Mouse (Mus musculus) spleen, postnatal 36 days (tissue): ENCODE measurements around the gene Itpr3.
A peak's percentile ranks its signal among the peaks of the same experiment; 100 is the strongest.

Source experiments
- DNase-seq, 2 experiments: peaks; one replicate each; pipeline ENCODE4 v3.0.0; 2022; ENCODE audit warnings: low spot score in 2 of 2, mixed read lengths in 1 of 2

Itpr3 gene

GRCm38 (mm10) chr17:27056812-27057516, at the start of gene Itpr3:
Gene Itpr3 (plus strand): TSS chr17:27057304.
- peak; percentile 89 to 90 for DNase-seq

- DNase-seq, result no peak
Measured at GRCm38 (mm10) chr17:27008277-27008676, 48.8 kb upstream of the Itpr3 start.

- DNase-seq, result no peak
Measured at GRCm38 (mm10) chr17:27011167-27011566, 45.9 kb upstream of the Itpr3 start.

DNA sequence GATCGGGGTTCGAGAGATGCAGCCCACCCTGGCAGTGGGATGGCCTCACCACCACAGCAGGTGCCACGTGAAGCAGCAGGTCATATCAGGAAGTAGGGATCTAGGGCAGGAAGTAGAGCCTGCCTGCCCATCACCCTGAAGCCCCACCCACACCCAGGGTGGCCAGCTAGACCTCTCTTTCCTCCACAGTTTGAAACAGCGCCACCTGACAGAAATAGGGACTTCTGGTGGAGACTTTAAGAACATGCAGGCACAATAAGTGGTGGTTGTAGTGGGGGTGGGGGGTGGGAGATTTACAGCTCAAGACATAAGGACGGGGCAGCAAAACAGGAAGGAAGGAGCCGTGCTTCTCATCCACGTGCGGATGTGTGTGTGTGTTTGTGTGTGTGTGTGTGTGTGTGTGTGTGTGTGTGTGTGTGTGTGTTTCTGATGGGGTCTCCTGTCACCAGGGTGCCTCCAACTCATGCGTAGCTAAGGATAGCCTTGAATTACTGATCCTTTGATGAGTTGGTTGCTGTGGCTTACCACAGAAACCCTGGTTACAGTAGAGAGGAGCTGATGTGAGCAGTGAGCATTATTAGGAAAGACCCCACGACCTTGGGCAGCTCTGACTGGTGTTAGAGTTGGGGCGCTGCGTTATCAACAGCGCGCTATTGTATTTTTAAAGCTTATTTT, 45.0 kb upstream of the Itpr3 start:
- peak; percentile 80 to 84 for DNase-seq

DNA sequence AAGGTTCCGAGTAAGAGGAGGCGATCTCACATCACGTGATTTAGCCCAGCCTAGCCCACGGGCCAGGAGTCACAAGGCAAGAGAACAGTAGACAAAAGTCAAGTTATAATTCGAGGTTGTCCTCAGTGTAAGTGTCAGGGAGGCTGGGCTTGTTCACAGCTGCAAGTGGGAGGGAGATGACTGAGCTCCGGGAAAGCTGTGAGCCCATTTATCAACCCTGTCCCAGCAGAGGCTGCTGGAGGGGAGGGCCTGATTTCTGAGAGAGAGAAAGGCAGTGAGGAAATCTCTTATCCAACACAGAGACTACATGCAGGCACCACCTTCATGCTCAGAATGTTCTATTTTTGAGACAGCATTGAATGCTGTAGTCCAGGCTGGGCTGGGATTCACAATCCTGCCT, 44.2 kb upstream of the Itpr3 start:
- DNase-seq, result no peak

- peak; percentile 82 to 87 for DNase-seq
Measured at GRCm38 (mm10) chr17:27017564-27018499, 39.3 kb upstream of the Itpr3 start.

- DNase-seq, result no peak
Measured at GRCm38 (mm10) chr17:27018555-27019196, 38.4 kb upstream of the Itpr3 start.

- DNase-seq, result no peak
Measured at GRCm38 (mm10) chr17:27021076-27021475, 36.0 kb upstream of the Itpr3 start.

GRCm38 (mm10) chr17:27021736-27022135, 35.4 kb upstream of the Itpr3 start:
- no peak for DNase-seq

DNA sequence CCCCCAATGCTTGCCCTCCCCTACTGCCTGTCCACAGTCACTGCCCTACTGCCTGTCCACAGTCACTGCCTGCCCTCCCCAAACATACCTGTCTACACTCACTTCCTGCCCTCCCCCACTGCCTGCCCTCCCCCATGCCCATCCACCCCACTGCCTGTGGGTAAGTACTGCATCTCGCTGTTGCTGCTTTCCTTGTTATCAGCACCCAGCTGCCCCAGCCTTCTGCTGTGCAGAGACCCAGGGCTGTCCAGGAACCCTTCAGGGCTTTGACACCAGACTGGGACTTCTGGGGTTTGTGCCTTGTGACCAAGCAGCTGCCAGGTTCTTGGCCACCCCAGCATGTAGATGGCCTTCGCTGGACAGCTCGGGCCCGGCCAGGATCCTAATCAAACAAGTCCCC, 33.8 kb upstream of the Itpr3 start:
- DNase-seq, result no peak

- DNase-seq, result peak; percentile 34 to 49
Measured at GRCm38 (mm10) chr17:27025326-27025902, 31.7 kb upstream of the Itpr3 start.

GRCm38 (mm10) chr17:27025951-27026350, 31.2 kb upstream of the Itpr3 start:
- DNase-seq, result peak; percentile 33 to 46

GRCm38 (mm10) chr17:27027460-27028283, 29.4 kb upstream of the Itpr3 start:
- peak; percentile 72 to 76 for DNase-seq

DNA sequence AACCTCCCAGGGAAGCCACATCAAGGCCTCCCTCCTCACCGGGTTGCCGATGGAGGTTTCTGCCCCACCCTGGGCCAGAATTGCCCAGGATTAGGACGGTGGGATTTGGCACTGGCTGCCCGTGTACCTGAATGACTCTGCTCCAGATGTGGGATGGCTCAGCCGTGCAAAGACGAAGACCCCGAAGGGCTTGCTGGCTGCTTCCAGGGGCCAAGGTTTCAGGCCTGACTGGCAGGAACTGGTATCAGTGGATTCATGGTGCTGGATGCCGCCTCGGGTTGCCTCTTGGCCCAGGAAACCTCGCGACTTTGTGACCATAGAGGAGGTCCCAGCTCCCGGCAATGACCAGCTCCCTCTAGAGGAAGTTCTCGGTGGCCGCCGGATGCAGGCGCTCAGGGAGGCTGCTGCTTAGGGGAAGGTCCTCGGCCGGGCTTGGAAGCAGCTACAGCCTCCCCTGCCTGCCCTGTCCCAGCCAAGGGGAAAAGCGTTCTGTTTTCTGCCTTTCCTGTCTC, 28.8 kb upstream of the Itpr3 start:
- DNase-seq, result peak; percentile 89 to 91

DNA sequence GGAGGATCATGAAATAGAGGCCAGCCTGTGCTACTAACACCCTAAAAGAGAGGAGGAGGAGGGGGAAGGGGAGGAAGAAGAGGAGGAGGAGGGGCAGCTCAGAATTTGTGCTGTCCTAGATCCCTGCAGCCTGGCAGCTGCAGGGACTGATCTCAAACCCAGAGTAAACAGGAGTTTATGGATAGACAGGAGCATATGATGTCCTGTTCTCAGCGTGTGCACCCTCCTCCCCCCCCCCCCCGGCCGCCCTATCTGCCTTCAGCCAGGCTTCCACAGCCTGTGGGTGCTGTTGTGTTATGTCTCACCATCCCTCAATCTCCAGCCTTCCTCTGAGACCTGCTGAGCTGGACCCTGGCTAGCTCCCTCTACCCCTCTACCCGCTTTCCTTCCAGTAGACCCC, 28.2 kb upstream of the Itpr3 start, which contains the start of gene Bak1:
Gene Bak1, minus strand, starts transcription at position 101 of the 400 bp plus-strand sequence.
- DNase-seq, result no peak

DNA sequence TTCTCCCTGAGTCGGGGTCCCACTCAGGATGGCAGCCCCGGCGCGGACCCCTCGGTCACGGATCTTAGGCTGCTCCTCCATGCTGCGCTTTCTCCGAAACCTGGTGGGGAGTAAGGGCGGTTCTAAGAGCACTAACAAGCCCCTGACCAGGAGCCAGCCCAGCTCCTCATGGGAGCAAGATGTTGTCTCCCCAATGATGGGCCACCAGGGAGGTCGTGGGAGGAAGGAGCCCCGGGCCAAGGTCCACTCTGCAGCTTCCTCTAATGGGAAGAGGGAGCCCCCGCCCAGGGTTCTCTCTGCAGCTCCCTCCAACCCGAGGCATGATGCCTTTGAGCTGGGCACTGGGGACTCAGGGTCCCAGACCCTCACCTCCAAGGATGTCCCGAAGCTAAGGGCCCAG, 27.7 kb upstream of the Itpr3 start:
- DNase-seq, result no peak

DNA sequence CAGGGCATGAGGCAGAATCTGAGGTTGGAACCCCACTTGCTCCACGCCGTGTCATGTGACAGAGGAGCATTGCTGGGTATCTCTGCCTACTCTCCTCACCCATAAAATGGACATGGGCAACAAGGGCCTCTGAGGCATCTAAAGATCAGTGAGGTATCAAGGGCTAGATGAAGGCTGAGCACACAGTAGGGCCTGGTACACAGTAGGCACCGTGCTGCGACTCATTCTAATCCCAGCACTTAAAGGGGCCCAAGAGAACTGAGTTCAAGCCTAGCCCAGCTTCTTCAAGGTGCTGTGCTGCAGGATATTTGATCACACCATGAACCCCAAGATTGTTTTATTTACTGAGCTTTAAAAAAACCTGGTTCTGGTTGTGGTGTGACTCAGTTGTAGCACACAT, 26.2 kb upstream of the Itpr3 start:
- no peak for DNase-seq

DNA sequence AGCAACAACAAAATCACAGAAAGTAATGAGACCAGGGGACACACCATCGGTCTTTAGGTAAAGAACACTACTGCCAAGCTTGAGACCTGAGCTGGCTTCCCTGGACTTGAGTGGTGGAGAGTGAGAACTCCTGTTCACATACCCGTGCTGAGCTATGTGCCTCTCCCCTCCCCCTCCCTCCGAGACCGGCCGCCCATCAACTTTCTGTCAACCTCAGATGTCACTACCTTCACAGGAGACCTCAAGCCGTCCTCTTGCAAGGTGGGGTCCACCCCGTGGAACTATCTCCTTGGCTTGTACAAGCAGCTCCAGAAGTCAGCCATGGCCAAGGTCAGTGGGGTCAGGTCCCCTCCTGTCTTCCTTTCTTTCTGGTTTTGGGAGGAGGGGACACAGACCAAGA, 24.8 kb upstream of the Itpr3 start:
- no peak for DNase-seq

DNA sequence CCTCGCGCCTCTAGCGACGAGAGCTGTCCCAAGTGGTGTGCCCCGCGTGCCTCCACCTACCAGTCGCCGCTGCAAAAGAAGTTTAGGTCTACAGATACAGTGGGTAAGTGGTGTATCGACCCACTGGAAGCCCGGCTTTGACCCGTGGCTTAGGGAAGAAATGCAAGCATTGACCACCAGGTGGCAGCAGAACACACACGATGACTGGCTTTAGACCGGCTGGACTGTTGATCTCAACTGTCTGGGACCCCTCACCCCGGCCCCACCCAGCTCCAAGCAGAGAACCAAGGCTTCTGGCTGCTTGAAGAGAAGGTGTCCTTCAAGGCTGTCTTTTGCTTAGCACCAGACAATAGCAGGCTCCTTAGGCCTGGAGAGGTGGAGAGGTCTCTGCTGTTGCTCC, 24.2 kb upstream of the Itpr3 start:
- peak; percentile 64 to 72 for DNase-seq

- no peak for DNase-seq
Measured at GRCm38 (mm10) chr17:27036465-27036864, 20.6 kb upstream of the Itpr3 start.
